In the genomic region with DNA sequence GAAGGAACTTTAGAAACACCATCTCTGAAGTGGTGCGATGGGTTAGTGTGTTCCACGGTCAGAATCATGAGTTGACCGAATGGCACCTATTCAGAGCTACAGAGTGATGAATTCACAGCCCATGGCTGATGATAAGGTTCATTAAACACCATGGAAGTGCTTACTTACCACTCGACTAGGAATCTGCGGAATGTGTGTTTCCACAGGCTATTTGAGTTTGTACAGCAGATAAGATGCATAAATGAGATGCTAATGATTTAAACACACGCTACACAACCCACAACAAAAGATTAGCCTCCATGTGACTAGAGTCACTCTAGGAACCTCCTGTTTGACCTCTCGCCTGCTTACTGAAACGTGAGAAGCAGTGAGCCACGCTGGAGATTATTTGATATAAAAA, we compare ENCODE assay signal across 34 mouse cellular contexts. TPM values are rescaled to one million over a fixed set of nuclear protein-coding genes. Genes with fewer than 3 reads are reported as not detected.
DNase-seq lines count a peak whose midpoint lies in the region; ATAC-seq and TF ChIP-seq lines count a peak whose summit lies in the region.
"Had no signal": no experiment of that assay in that cellular context is flagged by ENCODE, and none has a peak within 500 bp of the region (broad histone marks: within the 10 kb centered on the region; RNA-seq: fewer than 3 reads in every experiment).

No protein-coding gene starts in this region.

- no peaks in the 10 kb centered on the region for H3K36me3 ChIP-seq in lung, embryonic 14.5 days (ENCODE audit: insufficient read depth)
- H3K36me3 ChIP-seq in kidney, postnatal 0 days (ENCODE audit: insufficient read depth, low read length), result no peaks in the 10 kb centered on the region
- H3K36me3 ChIP-seq in forebrain, embryonic 12.5 days (replicated peaks), result no peaks in the 10 kb centered on the region
- H3K36me3 ChIP-seq: forebrain, embryonic 15.5 days; heart, embryonic 12.5 days; hindbrain, embryonic 13.5 days; limb, embryonic 13.5 days; neural tube, embryonic 12.5 days had no signal

- H3K4me2 ChIP-seq in lung, embryonic 14.5 days, result no peak overlapping the region
- no peak overlapping the region for H3K4me2 ChIP-seq in kidney, postnatal 0 days (ENCODE audit: low read length)
- H3K4me2 ChIP-seq in forebrain, embryonic 12.5 days, result no peak overlapping the region
- H3K4me2 ChIP-seq: forebrain, embryonic 15.5 days; heart, embryonic 12.5 days; hindbrain, embryonic 13.5 days; limb, embryonic 13.5 days; liver, embryonic 11.5 days; midbrain, embryonic 11.5 days; neural tube, embryonic 12.5 days had no signal

- DNase-seq in kidney, adult 11 months, result peak; percentile 25
- DNase-seq in kidney, postnatal 4 days, result no peak
- DNase-seq in lung, embryonic 14.5 days, result peak; percentile 23
- DNase-seq in lung, postnatal 14 days, result no peak
- peak; percentile 59 for DNase-seq in kidney, postnatal 0 days (ENCODE audit: low spot score)
- no peak for DNase-seq in layer of hippocampus, postnatal 14 days (ENCODE audit: low spot score in 2 of 2)
- DNase-seq: adrenal gland, postnatal 10 days; cerebellum, adult 11 months; cerebellum, adult 9-10 months; cerebellum, postnatal 36 days; gastrocnemius, postnatal 25 days; heart, adult 2 months; heart, postnatal 4 days; layer of hippocampus, adult 9-11 months; right cerebral cortex, adult 18-20 months; spleen, adult 18-20 months; thymus, postnatal 14 days had no signal

- H3K27me3 ChIP-seq in lung, embryonic 14.5 days (ENCODE audit: insufficient read depth, low read length), result no peaks in the 10 kb centered on the region
- no peaks in the 10 kb centered on the region for H3K27me3 ChIP-seq in kidney, postnatal 0 days (ENCODE audit: insufficient read depth, low read length)
- H3K27me3 ChIP-seq in forebrain, embryonic 12.5 days, result no peaks in the 10 kb centered on the region
- H3K27me3 ChIP-seq: CH12.LX; forebrain, embryonic 15.5 days; heart, embryonic 12.5 days; hindbrain, embryonic 13.5 days; limb, embryonic 13.5 days; neural tube, embryonic 12.5 days had no signal

- ATAC-seq in lung, embryonic 14.5 days (ENCODE audit: insufficient read depth), result peak; percentile 68; the same call in 1 of the 2 replicates
- peak; percentile 81 for ATAC-seq in kidney, postnatal 0 days (replicated peaks; ENCODE audit: low FRiP score, low read depth)
- ATAC-seq in forebrain, embryonic 12.5 days (ENCODE audit: low FRiP score), result no peak
- ATAC-seq: forebrain, embryonic 15.5 days; intestine, embryonic 16.5 days had no signal

- no peaks in the 10 kb centered on the region for H3K4me1 ChIP-seq in lung, embryonic 14.5 days (ENCODE audit: insufficient read depth)
- no peaks in the 10 kb centered on the region for H3K4me1 ChIP-seq in kidney, postnatal 0 days (replicated peaks; ENCODE audit: insufficient read depth, low read length)
- H3K4me1 ChIP-seq in forebrain, embryonic 12.5 days, result no peaks in the 10 kb centered on the region
- H3K4me1 ChIP-seq: forebrain, embryonic 15.5 days; heart, embryonic 12.5 days; hindbrain, embryonic 13.5 days; limb, embryonic 13.5 days; neural tube, embryonic 12.5 days had no signal

- H3K4me3 ChIP-seq in lung, embryonic 14.5 days (ENCODE audit: low read depth, low read length), result no peak overlapping the region
- H3K4me3 ChIP-seq in kidney, postnatal 0 days (replicated peaks; ENCODE audit: low read depth, low read length), result no peak overlapping the region
- H3K4me3 ChIP-seq in forebrain, embryonic 12.5 days (replicated peaks), result no peak overlapping the region
- H3K4me3 ChIP-seq: forebrain, embryonic 15.5 days; heart, adult 2 months; heart, embryonic 12.5 days; hindbrain, embryonic 13.5 days; left cerebral cortex, adult 2 months; limb, embryonic 13.5 days; myocyte; neural tube, embryonic 12.5 days had no signal

- no peak overlapping the region for H3K9ac ChIP-seq in lung, embryonic 14.5 days
- H3K9ac ChIP-seq in kidney, postnatal 0 days (ENCODE audit: low read depth, low read length), result no peak overlapping the region
- no peak overlapping the region for H3K9ac ChIP-seq in forebrain, embryonic 12.5 days
- H3K9ac ChIP-seq: forebrain, embryonic 15.5 days; heart, embryonic 12.5 days; hindbrain, embryonic 13.5 days; limb, embryonic 13.5 days; neural tube, embryonic 12.5 days had no signal

- H3K27ac ChIP-seq in lung, embryonic 14.5 days (ENCODE audit: low read depth), result 0 out of 2 replicates have a peak overlapping the region, but pooled peaks have one; percentile 13
- H3K27ac ChIP-seq in kidney, postnatal 0 days, result peak overlapping the region; percentile 25; the same call in 1 of the 2 replicates
- H3K27ac ChIP-seq in forebrain, embryonic 12.5 days, result no peak overlapping the region
- H3K27ac ChIP-seq: forebrain, embryonic 15.5 days; heart, adult 2 months; hindbrain, embryonic 13.5 days; left cerebral cortex, adult 2 months; limb, embryonic 13.5 days; neural tube, embryonic 12.5 days had no signal

- H3K9me3 ChIP-seq in lung, embryonic 14.5 days (ENCODE audit: low read depth, low read length), result no peaks in the 10 kb centered on the region
- no peaks in the 10 kb centered on the region for H3K9me3 ChIP-seq in kidney, postnatal 0 days (replicated peaks; ENCODE audit: low read length)
- H3K9me3 ChIP-seq in forebrain, embryonic 12.5 days, result no peaks in the 10 kb centered on the region
- H3K9me3 ChIP-seq: forebrain, embryonic 15.5 days; heart, embryonic 12.5 days; hindbrain, embryonic 13.5 days; limb, embryonic 13.5 days; neural tube, embryonic 12.5 days had no signal

- WGBS in lung, embryonic 14.5 days, result 39% methylated on average over 9 of the region's 9 CpGs
- WGBS in kidney, postnatal 0 days, result 36% methylated on average over 9 of the region's 9 CpGs
- WGBS in forebrain, embryonic 12.5 days, result 74% methylated on average over 9 of the region's 9 CpGs

- no peak for TF ChIP-seq CTCF in lung, embryonic 14.5 days (IDR thresholded peaks at IDR 0.05; ENCODE audit: low read depth)
- no peak for TF ChIP-seq CTCF in kidney, postnatal 0 days (IDR thresholded peaks at IDR 0.05; ENCODE audit: low read depth)

RNA-seq across cellular contexts. Expression of gene Atp12a, which starts 14.5 kb away (rescaled TPM):
- polyA plus RNA-seq in lung, embryonic 14.5 days (2014; fragmentation: Nextera tagmentation; extraction: Ambion mirVana), result 1.4 and 1.6 TPM in 2 replicates
- polyA plus RNA-seq in kidney, postnatal 0 days (2015; fragmentation: Nextera tagmentation; extraction: Ambion mirVana), result 19.9 and 23.4 TPM in 2 replicates
- 0.06 and 0.10 TPM in 2 replicates for polyA plus RNA-seq in forebrain, embryonic 12.5 days (2016; fragmentation: Nextera tagmentation; extraction: Ambion mirVana)
- not detected for total RNA-seq in layer of hippocampus, postnatal 14 days (2021)
- total RNA-seq: adrenal gland, postnatal 10 days; CH12.LX; gastrocnemius, adult 18-20 months; gastrocnemius, postnatal 25 days; heart, adult 2 months; heart, postnatal 4 days; megakaryocyte, adult 5-6 weeks had no signal
- polyA plus RNA-seq: heart, adult 2 months; heart, embryonic 12.5 days; heart, postnatal 0 days; liver, embryonic 16.5 days; myocyte; neural tube, embryonic 12.5 days had no signal

RNA-seq across cellular contexts. Expression of gene Rnf17, which starts 23.0 kb away (rescaled TPM):
- polyA plus RNA-seq in lung, embryonic 14.5 days (2014; fragmentation: Nextera tagmentation; extraction: Ambion mirVana), result 0.84 and 2.5 TPM in 2 replicates
- 0.51 and 1.3 TPM in 2 replicates for polyA plus RNA-seq in kidney, postnatal 0 days (2015; fragmentation: Nextera tagmentation; extraction: Ambion mirVana)
- polyA plus RNA-seq in forebrain, embryonic 12.5 days (2016; fragmentation: Nextera tagmentation; extraction: Ambion mirVana), result 0.93 and 1.1 TPM in 2 replicates
- total RNA-seq in layer of hippocampus, postnatal 14 days (2021), result under 1 TPM; 0.30 to 0.33 TPM
- total RNA-seq: CH12.LX; gastrocnemius, postnatal 25 days had no signal
- polyA plus RNA-seq: C2C12, myocyte had no signal

Comparison
In these comparisons a context has a peak if more than half of its experiments do, and no peak if none do; other contexts are left out.
1. DNase-seq: peak in kidney, adult 11 months (single experiment), lung, embryonic 14.5 days (single experiment) and kidney, postnatal 0 days (single experiment); none in kidney, postnatal 4 days (0 of 2), lung, postnatal 14 days (single experiment) and layer of hippocampus, postnatal 14 days (0 of 2).